Mouse (Mus musculus) adrenal gland, adult 2 months (tissue): ENCODE measurements around the gene Slc25a22. TPM values are rescaled to one million over a fixed set of nuclear protein-coding genes. Genes with fewer than 3 reads are reported as not detected.

ENCODE experiments used
- DNase-seq: peaks from one replicate; pipeline ENCODE4 v3.0.0; 2021
- long read RNA-seq: library from polyadenylated mRNA; stranded (forward); transcript quantifications from one replicate; pipeline ENCODE4 v2.0.0, GENCODE M21; 2021
- polyA plus RNA-seq: library from polyadenylated mRNA; depleted of rRNA; stranded (reverse); fragments of >200 nt; gene quantifications from 2 replicates; pipeline ENCODE4 v1.2.3, GENCODE M21; 2012; rRNA removed
- total RNA-seq, 2 experiments: library from RNA; stranded (reverse); gene quantifications; 2 replicates each; pipeline ENCODE4 v1.2.3; 2021

The Slc25a22 gene
- 100 to 1,000 TPM; 125 to 172 TPM for total RNA-seq
- 234 and 236 TPM in 2 replicates for polyA plus RNA-seq
- long read RNA-seq, full-length matches to known transcripts = 49 of 97 reads
- long read RNA-seq, partial matches to known transcripts = 8 of 97 reads
- long read RNA-seq, other reads (novel, unspliced or antisense) = 40 of 97 reads

- peak; percentile 92 for DNase-seq
Observed at GRCm38 (mm10) chr7:141437178-141438120, at the start of gene Slc25a22. Gene Slc25a22, minus strand, starts transcription at chr7:141437892.

- DNase-seq = no peak
Observed at GRCm38 (mm10) chr7:141487141-141487540, 49.4 kb upstream of the Slc25a22 start.

DNA sequence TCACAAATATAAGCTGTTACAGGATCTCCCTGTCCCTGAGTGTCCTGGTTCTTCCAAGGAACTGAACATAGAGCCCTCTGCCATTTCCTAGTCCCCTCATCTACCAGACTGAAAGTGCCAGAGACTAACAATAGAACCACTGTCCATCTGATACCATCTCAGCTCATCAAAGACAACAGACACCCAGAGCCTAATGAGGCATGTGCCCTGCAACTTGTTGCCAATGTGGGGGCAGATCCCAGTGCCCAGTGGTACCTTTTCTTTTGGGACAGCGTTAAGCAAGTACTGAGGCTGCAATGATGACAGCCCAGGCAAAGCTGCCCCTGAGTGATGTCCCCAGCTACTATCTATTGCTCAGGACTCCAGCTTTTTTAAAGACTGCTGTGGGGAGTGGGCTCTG, 48.5 kb upstream of the Slc25a22 start:
- no peak for DNase-seq

DNA sequence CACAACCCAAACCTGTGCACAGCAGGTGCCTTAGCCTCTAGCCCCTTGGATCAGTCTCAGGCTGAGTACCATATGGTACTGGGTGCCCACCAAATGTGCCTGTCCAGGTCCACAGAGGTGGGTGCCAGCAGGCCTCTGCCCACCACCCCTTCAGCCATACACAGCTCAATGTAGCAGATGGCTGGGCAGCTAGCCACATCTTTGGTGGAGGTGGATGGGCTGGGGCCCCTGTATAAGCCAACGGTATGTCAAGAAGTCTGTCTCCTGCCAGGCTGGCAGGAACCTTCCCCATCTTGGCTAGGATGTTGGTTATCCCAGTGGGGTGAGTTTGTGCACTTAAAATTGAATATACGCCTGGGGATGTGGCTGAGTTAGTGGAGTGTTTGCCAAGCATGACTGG, 47.9 kb upstream of the Slc25a22 start:
- no peak for DNase-seq

- DNase-seq = no peak
Observed at GRCm38 (mm10) chr7:141485186-141485585, 47.5 kb upstream of the Slc25a22 start.

DNA sequence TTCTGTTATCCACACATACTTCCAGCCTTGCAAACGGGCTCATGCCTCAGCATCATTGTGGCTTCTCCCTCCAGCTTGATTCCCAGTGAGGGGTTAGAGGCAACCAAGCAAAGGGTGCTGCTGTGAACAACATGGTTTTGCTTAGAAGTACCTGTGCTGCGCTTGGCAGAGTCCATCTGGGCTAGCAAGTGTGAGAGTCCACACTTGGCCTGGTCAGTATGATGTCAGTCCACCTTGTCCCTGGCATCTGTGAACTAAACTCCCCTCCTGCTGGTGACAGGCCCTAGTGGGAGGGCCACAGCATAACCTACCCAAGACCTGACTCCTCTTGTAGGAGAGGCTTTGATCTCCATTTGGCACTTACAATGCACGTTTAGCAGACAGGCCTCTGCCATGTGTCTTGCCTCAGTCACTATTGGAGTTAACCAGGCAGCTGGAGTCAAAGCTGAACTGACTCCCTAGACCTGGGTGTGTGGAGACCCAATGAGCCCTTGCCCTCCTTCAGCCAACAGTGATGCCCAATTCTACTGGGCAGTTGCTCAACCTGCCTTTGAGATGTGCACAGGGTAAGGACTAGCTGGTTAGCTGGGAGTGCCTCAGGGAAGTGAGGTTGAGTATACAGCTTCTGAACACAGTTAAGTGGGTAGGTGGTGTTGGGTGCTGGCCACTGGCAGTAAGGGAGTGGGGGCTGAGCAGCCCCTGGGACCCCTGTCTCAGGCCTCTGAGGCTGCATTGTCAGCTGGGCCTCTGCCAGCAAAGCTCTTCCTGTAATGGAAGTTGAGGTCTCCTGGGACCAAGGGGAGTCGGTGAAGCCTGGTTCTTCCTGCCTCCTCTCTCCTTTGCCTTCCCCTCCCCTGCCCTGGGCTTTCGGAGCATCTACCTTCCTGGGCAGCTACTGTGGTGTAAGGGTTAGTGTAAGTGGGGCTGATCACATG, 46.8 kb upstream of the Slc25a22 start:
- no peak for DNase-seq

DNA sequence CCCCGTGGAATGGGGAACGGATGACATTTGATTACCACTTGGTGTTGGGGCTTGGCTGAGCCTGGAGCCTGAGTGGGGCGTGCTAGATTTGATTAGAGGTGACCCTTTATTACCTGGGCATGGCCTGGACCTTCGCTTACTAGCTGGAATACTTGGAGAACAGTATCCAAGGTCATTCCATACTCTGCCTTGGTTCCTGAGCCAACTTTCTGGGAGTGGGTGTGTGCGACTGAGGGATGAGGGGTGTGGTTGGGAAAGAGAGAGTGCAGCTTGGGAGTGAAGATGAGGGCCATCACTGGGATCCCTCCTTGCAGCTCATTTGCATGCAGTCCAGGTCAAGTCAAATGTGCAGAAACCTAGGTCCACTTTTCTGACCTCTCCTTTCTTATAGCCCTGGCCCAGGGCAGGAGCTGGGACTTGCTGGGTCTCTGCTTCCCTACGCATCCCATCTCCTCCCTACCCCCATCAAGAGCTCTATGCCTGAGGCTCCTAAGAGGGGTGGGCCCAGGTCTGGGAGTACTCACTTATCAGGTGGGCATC, 45.5 kb upstream of the Slc25a22 start:
- DNase-seq = no peak

- no peak for DNase-seq
Observed at GRCm38 (mm10) chr7:141482531-141483024, 44.9 kb upstream of the Slc25a22 start.

DNA sequence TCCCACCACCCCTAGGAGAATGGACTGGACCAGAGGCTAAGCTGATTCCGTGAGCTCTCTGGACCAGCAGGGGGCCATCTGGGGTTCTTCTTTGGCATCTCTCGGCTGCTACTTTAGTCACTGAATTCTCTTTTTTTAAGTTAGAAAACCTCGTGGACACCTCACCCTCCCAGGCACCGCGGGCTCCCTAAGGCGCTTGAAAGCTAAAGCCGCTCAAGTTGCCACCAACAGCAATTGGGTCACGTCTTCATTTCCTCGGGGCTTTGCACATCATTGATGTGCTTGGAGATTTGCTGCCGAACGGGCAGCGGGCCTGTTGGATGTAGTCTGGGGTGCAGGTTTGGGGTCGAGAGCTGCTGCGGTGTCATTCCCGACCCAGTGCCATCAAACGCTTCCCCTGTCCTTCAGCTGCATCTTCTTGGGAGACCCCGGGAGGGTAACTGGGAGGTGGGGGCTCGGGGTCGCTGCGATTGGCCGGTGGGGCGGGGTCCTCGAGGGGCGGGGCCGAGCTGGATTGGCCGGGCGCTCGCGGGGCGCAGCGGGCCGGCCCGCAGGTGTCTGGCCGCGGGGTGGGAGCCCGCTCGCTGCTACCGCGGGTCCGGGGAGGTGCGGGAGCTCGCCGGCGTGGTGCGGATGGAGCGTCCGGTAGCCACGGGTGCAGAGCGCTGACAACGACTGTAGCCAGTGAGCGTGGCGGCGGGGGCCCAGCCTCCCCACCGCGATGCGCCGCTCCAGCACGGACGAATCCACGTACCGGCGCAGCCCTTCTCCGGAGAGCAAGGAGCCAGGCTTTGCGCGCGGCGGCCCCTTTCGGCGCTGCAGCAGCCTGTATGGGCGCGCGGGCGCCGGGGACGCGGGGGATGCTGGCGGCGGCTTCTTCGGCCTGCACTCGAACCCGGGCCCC, 44.1 kb upstream of the Slc25a22 start:
- DNase-seq = peak; percentile 65

DNA sequence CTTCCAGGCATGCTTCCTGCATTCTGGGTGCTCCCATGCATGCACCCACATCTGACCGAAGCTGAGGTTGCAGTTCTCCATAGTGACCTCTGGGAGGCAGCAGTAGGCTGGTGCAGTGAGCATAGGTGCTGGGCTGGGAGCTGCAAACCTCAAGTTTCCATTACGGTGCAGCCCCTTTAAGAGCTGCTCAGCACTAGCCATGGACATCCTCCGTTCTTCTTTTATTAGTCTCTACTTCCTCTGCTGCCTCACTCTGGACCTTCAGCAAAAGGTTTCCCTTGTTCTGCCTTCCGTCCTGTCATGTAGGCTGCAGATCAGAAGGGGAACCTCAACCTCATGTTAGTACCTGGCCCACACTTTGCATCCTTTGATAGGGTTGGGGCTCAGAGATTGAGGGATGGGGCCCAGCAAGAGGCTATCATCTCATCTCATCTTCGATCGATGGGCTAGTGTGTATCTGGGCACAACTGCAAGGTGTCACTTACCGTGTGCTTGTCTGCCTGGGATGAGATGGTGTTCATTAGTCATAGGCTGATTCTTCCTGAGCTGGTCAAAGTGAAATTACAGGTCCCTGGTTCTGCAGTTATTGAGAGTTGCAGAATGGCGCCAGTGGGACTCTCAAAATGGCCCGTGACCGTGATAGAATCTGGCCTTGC, 43.3 kb upstream of the Slc25a22 start:
- peak; percentile 67 for DNase-seq

DNA sequence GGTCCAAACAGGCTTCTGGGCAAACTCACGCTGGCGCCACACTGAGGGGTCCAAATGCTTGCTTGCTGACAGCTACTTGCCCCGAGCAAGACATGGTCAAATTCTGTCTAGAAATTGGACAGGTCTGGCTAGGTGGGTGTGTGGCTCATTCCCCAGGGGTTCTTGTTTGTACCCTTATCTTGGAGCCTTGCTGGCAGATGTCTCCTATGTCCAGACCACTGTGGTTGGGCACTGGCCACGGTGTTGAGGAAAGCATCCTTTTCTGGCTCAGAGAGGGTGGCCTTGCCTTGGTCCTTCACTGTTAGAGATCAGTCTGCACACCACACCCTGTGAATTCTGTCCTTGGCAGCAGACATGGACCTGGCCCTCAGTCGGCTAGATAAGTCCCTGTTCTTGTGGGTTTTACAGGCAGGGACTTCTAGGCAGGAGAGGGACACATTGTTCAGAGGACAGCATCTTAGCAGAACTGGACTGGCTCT, 40.6 kb upstream of the Slc25a22 start:
- peak; percentile 71 for DNase-seq

DNA sequence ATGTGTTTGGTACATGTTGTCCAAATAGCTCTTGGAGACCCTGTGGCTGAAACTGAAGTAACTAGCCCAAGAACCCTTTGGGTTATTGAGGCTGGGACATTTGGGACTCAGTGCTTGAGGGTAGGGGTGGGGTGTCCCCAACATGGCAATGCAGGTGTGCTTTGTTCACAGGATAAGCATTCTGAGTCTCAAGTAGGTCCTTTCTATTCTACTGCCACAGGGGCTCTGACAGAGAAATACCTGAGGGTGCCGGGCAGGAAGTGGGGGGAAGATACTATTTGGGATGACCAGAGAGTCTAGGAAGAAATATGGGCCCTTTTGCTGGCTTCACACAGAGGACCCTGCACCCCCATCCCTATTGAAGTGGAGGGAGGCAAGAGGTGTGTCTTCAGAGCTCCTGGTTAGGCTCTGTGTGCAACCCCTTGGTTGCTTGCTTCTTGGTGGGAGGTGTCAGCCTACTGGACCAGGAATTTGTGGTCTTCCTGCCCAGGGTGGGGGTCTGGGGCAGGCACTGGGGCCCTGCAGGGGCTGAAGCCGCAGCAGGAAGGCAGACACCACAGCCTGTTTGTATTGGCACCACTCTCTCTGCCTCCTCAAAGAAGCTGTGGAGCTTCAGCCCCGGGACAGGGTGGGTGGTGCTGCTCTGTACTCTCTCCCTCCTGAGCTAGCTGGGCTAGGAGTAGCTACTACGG, 40.0 kb upstream of the Slc25a22 start:
- peak; percentile 40 for DNase-seq

DNA sequence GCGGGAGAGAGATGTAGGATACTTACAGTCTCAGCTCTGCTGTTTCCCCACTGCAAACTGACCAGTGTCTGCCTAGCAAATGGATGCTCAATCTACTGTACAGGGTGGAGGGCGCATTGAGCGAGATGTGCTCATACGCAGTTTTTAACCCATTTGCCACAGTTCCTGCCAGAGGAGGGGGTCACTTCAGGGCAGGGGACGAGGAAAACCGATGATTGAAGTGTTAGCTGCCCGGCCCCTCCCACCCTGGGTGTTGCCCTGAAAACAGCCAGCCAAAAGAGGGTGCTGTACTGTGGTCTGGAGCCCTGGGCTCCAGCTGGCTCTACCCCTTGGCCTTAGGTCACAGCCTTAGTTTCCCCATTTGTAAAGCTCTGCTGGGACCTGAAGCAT, 39.3 kb upstream of the Slc25a22 start:
- DNase-seq = peak; percentile 62

DNA sequence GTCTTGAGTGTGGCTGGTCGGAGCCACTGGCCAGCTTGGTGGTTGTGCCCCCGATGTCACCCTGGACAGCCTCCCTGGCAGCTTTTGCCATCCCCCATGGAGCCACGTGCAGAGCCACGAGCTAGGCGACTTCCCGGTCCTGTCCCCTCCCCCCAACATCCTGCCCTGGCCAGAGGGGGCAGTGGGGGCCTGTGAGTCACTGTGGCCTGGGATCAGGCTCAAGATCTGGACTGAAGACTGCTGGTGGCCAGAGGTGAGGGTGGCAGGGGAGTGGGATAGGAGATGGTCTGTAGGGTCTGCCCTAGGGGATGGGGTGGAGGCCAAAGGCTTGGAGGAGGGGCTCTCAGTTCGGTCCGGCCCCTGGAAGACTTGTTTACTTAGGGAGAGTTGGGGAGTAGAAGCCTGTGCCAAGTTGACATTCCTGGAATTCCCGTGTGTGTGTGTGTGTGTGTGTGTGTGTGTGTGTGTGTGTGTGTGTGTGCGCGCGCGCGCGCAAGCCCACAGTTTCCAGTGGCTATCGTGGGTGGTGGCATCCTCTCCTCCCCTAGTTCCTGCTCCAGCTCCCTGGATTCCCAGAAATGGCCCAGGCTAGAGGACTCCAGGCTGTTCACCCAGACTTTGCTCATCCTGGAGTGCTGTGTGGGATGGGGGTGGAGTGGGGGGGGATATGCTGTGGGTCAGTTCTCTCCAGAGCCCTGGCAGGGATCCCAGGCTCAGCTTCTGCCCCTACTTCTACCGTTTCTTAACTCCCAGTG, 38.7 kb upstream of the Slc25a22 start:
- DNase-seq = peak; percentile 95

DNA sequence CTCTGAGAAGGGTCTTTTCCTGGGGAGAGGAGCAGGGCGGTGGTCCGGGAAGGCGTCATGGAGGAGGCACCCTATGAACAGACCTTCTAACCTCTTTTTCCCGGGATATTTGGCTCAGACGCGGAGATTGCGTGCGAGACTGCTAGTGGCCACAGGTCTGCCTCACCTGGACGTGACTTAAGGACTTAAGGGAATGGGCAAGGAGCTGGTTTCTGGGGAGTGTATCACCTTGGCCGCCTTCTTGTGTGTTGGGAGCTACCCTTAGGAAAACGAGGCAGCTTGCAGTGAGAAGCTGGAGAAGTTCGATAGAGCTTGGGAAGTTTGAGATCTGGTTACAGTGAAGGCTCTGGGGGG, 38.1 kb upstream of the Slc25a22 start:
- no peak for DNase-seq

- peak; percentile 92 for DNase-seq
Observed at GRCm38 (mm10) chr7:141475011-141475804, 37.5 kb upstream of the Slc25a22 start, which contains the start of the genes Polr2l and Tspan4. Gene Polr2l, minus strand, starts transcription at chr7:141475132. Gene Tspan4, plus strand, starts transcription at chr7:141475240.

GRCm38 (mm10) chr7:141474160-141474559, 36.5 kb upstream of the Slc25a22 start:
- DNase-seq = peak; percentile 27

- DNase-seq = peak; percentile 26
Observed at GRCm38 (mm10) chr7:141472763-141473162, 35.1 kb upstream of the Slc25a22 start.
